Mouse (Mus musculus): ENCODE results near the gene Dazap1.

Dazap1 gene

GRCm38 (mm10) chr10:80250059-80250458 lies 11.2 kb upstream of the Dazap1 start:
- DNase-seq: no peak

DNA sequence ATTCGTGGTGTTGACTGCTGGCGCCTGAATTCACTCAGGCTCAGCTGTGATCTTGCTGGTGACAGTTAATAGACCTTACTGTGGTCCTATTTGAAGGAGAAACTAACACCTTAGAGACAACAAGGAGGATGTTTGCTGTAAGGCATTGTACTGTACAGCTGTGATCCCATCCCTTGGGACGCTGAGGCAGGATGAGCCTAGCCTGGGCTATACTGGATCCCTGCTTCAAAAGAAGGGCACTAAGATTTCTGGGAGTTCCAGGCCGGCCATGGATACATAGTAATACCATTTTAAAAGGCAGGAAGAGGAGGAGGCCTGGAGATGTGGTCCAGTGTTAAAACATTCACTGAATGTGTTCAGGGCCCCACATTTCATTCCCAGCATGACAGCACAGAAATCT lies 10.7 kb upstream of the Dazap1 start:
- DNase-seq: no peak

DNA sequence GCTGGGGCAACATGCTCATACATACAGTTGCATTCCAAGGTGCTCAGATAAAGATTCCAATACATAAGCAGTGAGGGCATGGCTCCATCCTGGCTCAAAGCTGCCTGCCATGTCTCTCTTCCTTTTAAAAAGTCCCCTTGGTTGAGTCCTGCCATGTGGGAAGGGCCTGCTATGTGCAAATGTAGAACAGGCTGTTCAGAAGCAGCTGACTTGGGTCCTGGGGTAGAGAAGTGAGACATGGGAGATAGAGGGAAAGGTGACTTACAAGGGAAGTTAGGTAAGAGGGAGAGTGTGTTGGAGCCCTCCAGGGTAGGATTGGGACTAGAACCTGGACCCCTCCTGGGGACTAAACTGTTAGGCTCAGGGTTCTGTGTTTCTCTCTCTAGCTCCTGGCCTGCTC lies 9.3 kb upstream of the Dazap1 start:
- DNase-seq: no peak

DNA sequence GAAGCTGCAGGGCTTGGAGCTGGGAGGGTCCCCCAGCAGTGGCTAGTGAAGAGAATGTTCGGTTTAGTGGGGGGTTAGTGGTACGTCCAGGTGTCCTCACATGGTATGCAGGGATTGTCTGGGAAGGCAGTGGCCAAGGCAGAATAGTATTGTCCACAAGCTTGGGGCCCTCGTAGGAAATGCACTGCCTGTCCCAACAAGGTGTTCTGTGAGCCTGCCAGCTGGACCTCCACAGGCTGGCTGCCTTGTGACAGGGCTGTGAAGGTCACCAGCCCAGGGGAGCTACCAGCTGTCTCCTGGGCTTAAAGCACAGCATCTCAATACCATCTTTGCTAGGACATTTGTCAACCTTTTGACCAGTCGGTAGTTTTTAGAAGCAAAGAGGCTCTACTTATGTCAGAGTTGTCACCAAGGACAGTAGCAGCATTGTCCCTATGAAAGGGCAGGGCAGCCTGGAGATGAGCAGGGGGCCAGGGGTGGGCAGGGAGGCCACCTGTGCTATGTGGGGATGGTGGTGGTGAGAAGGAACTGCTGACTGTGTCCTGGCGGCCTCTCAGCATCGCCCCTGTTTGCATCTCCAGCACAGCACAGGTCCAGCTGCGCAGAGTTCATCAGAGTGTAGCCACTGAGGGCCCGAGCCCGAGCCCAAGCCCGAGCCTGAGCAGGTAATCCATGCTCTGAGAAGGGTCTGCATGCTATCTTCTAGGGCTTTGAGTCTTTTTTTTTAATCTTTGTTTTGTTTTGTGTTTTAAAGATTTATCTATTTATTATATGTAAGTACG lies 8.6 kb upstream of the Dazap1 start:
- DNase-seq: no peak

GRCm38 (mm10) chr10:80253551-80253950 lies 7.7 kb upstream of the Dazap1 start:
- no peak for DNase-seq

DNA sequence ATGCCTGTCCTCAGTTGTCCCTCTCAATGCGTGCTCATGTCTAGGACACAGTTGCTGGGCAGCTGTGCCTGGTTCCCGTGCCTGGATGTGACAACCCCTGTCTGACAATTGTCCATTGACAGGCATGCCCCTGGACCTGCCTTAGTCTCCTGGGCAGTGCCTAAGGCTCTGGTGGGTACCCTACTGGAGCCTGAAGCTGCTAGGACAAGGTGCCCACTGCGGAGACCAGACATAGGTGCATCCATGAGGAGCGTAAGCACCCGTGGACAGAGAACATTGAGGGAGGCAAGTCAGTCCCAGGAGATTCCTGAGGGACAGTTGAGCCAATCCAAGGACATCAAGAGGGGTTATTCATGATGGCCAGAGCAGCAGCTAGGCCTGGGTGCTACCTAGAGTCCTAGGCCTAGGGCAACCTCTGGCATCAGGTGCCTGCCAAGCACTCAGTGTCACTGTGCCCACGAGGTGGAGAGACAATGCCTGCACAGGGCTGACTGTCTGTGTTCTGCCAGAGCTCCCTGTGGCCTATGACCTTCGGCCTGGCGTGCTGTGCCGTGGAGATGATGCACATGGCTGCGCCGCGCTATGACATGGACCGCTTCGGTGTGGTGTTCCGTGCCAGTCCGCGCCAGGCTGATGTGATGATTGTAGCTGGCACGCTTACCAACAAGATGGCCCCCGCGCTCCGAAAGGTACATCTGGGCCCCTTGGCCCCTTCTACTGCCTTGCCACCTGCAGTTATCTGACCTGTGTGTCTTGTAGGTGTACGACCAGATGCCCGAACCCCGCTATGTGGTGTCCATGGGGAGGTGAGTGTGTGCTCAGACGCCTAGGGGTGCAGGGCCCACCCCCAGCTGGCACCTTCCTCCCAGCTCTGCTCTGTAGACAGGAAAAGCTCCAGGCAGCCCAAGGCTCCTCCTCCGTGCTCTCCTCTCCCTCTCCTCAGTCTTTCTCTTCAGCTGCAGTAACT lies 6.7 kb upstream of the Dazap1 start:
- DNase-seq: no peak

DNA sequence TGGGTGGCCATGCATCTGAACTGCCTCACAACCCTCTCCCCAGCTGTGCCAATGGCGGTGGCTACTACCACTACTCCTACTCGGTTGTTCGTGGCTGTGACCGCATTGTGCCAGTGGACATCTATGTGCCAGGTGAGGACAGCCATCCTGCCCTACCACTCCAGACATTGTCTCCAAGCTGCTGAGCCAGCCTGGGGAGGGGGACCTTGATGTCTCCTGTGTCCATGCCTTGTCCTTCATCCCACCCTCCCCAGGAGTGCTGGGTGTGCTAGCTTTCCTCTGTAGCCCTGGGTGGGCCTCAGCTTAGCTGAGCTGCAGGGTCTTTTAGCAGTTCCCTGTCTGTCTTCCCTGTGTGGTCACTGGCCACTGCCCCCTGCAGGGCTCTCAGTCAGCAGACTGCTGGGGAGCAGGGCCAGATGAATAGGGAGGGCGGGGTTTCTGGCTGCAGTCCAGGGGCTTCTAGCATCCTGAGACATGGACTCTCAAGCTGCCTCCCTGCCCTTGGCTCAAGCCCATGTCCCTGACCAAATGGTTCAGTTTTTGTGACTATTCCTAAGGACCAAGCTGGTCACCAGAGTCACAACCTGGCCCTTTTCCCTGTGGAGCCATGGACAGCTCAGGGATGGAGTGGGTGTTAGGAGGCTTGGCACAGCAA lies 5.3 kb upstream of the Dazap1 start:
- DNase-seq: peak; percentile 38

DNA sequence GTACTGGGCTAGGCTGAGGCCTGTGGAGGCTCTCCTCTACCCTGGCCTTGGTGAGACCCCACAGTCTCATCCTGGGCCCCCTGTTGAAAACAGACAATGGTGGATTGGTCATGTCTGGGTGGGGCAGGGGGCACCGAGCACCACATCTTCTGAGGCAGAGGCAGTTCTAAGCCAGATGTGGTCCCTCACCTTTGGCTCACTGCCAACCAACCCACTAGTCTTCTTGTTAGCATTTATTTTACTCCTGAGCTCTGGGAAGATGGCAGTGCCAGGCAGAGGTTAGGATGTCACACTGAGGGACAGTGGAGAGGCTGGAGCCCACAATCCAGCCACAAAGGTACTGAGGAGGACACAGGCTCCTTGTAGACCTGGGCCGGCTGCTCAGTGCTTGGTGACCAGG lies 3.4 kb upstream of the Dazap1 start:
- DNase-seq: no peak

DNA sequence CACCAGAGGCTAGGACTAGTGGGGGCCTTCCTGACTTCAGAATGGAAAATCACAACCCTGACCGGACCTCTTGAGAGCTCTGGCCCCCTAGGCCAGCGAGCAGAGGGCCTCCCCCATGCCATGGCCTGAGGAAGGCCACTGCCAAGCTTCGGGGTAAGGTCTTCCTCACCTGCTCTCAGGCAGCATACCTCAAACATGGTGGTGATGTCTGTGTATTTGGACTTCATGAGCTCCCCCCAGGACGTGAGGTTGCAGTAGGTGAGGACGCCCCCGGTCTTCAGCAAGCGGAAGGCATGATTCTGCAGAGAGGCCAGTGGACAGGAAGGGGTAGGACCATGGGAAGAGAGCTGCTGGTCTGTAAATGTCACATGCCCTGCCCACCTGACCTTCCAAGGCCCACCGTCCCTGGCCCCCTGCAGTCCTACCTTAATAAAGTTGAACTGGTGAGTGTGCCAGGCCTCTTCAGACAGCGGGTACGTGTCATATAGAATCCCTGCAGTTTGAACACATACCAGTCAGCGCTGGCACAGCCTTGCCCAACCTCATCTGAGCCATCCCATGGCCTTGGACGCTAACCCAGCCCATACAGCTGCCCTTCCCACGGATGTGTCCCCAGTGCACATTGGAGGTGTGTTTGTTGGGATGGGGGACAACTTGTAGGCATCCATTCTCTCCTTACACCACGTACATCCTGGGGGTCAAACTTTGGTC lies 2.4 kb upstream of the Dazap1 start:
- no peak for DNase-seq

- DNase-seq: no peak
Observed at GRCm38 (mm10) chr10:80259463-80259805, 1.9 kb upstream of the Dazap1 start.

- peak; percentile 43 for DNase-seq
Observed at GRCm38 (mm10) chr10:80259861-80260641, 1.2 kb upstream of the Dazap1 start.

GRCm38 (mm10) chr10:80261585-80261968 lies 291 bp downstream of the Dazap1 start:
- DNase-seq: peak; percentile 100

DNA sequence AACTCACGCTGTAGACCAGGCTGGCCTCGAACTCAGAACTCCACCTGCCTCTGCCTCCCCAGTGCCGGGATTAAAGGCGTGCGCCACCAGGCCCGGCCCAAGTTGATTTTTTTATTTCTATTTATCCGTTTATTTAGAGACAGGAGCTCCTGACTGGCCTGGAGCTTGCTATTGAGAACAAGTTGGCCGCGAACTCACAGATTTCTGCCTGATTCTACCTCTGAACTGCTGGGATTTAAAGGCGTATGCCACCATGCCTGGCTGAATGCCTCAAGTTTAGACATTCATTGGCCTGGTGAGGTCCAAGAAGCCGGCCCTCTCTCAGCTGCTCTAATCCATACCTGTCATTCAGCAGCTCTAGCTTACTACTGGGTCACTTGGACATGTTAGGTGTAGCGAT lies 883 bp downstream of the Dazap1 start:
- DNase-seq: no peak

DNA sequence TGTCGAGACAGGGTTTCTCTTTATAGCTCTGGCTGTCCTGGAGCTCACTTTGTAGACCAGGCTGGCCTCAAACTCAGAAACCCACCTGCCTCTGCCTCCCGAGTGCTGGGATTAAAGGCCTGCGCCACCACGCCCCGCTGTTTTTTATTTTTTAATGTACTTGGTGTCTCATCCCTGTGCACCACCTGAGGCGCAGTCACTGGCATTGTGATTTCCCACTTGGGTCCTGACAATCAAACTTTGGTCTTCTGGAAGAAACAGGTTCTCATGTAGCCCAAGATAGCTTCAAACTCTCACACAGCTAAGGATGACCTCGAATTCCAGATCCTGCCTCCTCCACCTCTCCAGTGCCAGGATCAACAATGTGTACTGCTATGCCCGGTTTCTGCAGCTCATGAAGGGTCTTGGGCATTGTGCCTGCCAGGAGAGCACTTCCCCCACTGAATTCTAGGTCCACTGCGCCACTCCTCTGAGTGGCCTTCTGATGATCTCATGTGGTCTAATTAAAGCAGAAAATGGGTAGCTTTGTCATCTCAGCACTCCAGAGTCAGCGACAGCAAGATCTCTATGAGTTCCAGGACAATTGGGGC lies 1.6 kb downstream of the Dazap1 start:
- no peak for DNase-seq

DNA sequence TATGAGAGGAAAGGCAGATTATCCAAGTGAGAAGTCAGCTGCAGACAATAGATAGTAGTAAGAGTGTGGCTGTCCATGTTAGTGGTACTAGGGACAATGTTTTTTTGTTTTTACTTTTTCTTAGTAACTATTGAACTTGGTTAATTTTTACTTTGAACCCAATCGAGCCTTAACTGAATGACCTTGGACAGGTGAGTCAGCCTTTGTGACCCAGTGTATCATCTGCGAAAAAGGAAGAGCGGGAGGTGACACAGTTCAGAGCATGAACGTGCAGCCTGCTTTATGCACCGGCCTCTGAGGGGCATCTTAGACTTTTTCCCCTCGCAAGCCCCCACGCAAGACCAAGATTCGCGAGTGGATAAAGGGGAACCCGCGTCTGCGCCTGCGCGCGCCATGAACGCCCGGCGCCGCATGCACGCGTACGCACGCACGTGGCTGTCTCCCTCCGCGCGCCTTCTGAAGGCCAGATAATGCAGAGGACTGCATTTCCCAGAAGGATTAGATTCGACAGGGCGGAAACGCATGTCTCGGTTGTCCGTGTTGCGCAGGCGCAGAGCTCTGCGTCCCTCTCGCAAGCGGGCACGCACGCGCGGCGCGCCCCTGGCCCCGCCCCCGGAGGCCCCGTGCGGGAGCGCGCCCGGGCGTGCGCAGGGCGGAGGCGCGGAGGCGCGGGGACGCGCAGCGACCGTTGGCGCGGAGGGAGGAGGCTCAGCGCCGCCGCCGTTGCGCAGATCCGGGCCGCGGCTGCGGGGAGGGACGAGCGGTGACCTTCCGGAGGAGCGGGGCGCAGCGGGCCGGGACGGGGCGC lies 3.3 kb downstream of the Dazap1 start:
- peak; percentile 99 for DNase-seq

DNA sequence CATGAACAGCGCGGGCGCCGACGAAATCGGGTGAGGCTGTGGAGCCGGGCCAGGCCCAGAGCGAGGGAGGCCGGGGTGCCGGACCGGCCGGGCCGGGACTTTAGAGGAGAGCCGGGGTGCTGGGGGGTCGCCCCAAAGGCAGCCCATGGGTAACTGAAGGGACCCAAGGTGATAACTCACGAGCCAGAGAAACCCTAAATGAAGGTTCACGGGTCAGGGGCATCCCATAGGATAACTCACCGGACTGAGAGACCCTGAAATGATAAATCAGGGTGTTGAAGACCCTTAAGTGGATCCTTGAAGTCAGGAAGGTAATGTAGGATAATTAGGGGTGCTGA lies 3.8 kb downstream of the Dazap1 start:
- no peak for DNase-seq

DNA sequence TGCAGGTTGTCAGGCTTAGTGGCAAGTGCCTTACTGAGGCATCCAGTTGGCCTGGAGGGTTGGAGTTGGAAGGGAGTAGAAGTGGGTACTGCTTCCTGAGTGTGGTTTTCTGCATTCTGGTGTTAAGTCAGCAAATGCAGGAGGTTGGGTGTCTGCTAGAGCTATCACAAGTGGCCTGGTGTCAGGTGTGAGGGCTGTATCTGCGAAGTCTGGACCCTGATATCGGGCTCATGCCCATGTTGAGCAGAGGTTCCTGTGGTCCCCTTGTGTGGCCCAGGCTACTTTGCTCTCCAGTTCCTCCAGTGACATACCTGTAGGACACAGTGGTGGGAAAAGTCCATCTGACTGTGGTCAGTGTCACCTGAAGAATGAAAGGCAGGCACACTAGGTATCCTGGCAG lies 8.8 kb downstream of the Dazap1 start:
- no peak for DNase-seq

DNA sequence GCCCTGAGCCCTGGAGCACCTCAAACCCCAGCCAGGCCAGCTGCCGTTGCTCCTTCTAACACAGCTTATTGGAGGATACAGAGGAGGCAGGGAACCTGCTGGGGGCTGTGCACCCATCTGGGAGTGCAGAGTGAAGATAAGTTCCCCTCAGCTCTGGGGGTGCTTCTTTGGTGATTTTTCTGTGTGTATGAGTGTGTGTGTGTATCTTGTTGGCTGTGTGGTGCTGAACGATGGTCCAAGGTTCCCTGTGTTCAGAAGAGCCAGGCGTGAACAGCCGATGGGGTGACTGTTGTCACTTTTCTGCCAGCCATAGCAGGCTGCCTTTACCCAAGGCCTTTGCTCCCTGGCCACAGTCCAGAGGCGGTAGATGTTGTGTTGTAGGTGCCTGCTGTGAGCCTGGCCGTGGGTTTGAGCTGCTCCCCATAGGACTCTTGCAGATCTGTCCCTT lies 9.5 kb downstream of the Dazap1 start:
- DNase-seq: no peak

DNA sequence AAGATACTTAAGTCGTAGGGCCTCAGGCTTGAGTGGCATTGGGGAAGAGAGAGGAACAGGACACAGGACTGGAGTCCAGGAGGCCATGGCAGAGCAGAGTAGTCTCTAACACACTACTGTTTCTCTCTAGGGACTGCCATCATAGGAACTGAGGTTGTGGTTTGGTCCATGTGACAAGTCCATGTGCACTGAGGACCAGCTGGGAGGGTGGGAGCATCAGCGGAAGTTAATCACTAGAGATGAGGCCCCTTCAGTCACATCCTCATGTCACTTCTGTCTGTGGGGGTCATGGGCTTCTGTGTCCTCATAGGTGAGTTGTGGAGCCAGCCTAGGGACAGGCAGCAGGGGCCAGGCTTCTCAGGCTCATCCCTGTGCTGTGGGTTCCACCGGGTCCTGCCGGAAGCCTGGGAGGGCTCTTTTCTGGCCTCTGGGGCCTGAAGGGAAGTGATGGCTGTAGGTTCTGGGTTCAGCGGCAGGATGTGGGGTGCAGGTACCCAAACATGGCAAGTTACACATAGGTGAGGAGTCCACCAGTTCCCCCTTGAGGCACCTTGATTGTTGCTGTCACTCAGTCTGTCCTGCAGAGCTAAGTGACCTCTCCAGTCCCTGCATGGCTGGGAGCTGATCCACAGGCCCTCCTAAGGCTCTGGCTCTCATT lies 10.0 kb downstream of the Dazap1 start:
- DNase-seq: no peak

- DNase-seq: peak; percentile 34
Observed at GRCm38 (mm10) chr10:80271870-80272585, 10.7 kb downstream of the Dazap1 start.

Measured in lung, postnatal 36 days (tissue).